Mouse (Mus musculus) cerebellum, adult (tissue): Measurements from ENCODE around the gene Prmt7.

Source experiments
- ATAC-seq: cut with Nextera tagmentation; 2 replicates; pipeline ENCODE4 v1.9.2; 2017; ENCODE audit warnings: mild to moderate bottlenecking, moderate library complexity, mixed read lengths; ENCODE audit not compliant: insufficient number of reproducible peaks, low FRiP score, low TSS enrichment

Prmt7 gene

GRCm38 (mm10) chr8:106280844-106281243 is 70.1 kb downstream of the Prmt7 start:
- no peak for ATAC-seq

GRCm38 (mm10) chr8:106287445-106287844 is 76.7 kb downstream of the Prmt7 start:
- no peak for ATAC-seq

- ATAC-seq: no peak
These were observed 78.0 kb downstream of the Prmt7 start for GRCm38 (mm10) chr8:106288732-106289131.

GRCm38 (mm10) chr8:106289464-106289863 is 78.7 kb downstream of the Prmt7 start:
- ATAC-seq: no peak

GRCm38 (mm10) chr8:106292484-106293396 is 82.0 kb downstream of the Prmt7 start:
- no peak for ATAC-seq

- no peak for ATAC-seq
These were observed 87.5 kb downstream of the Prmt7 start for GRCm38 (mm10) chr8:106298261-106298660.

GRCm38 (mm10) chr8:106298846-106299245 is 88.1 kb downstream of the Prmt7 start:
- ATAC-seq: no peak

- no peak for ATAC-seq
These were observed 89.0 kb downstream of the Prmt7 start for GRCm38 (mm10) chr8:106299686-106300085.

GRCm38 (mm10) chr8:106300739-106301715 is 90.3 kb downstream of the Prmt7 start:
- ATAC-seq: no peak
